Mouse (Mus musculus) layer of hippocampus, adult 2 months (tissue): Measurements from ENCODE around the gene Gm2310. TPM values are rescaled to one million over a fixed set of nuclear protein-coding genes. Genes with fewer than 3 reads are reported as not detected.
"Not testable (repeated sequence)": the region's sequence is repeated elsewhere in the genome, so short reads cannot be mapped to it uniquely, and the experiment has no call there.

Experiments used
- DNase-seq, 2 experiments: peaks; one replicate each; pipeline ENCODE4 v3.0.0; 2022; ENCODE audit warnings: low spot score in 2 of 2
- H3K27ac ChIP-seq: fragments of 200-600 bp; 2 replicates; pipeline ENCODE4 v1.8.1; 2022
- H3K4me3 ChIP-seq: fragments of 200-600 bp; 2 replicates; pipeline ENCODE4 v1.8.1; 2022; ENCODE audit warnings: mild to moderate bottlenecking
- CTCF ChIP-seq: fragments of 200-600 bp; conservative IDR thresholded peaks from 2 replicates; pipeline ENCODE4 v1.8.1; 2022; ENCODE audit warnings: antibody characterized with exemption, mild to moderate bottlenecking, moderate library complexity
- long read RNA-seq, 2 experiments: library from polyadenylated mRNA; stranded (forward); transcript quantifications; one replicate each; pipeline ENCODE4 v2.0.0; 2021; ENCODE audit warnings: borderline mapping rate in 2 of 2
- total RNA-seq, 2 experiments: library from RNA; stranded (reverse); gene quantifications; 2 replicates each; pipeline ENCODE4 v1.2.3; 2021

The Gm2310 gene
- total RNA-seq = not detected
- long read RNA-seq, experiment 1 = 0 reads
- long read RNA-seq, experiment 2 = 0 reads

DNA sequence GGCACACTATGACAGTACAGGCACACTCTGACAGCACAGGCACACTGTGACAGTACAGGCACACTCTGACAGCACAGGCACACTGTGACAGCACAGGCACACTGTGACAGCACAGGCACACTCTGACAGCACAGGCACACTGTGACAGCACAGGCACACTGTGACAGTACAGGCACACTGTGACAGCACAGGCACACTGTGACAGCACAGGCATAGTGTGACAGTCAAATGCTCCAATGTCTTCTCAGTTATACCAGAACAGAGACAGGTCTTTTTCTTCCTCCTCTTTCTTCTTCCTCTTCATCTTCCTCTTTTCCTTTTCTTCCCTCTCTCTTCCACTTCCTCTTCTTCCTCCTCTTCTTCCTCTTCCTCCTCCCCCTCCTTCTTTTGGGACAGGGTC lies at the start of gene Gm2310:
Gm2310 (minus strand) TSS at position 101 of the 400 bp plus-strand sequence.
- DNase-seq, H3K4me3 ChIP-seq, H3K27ac ChIP-seq: not testable (repeated sequence)

DNA sequence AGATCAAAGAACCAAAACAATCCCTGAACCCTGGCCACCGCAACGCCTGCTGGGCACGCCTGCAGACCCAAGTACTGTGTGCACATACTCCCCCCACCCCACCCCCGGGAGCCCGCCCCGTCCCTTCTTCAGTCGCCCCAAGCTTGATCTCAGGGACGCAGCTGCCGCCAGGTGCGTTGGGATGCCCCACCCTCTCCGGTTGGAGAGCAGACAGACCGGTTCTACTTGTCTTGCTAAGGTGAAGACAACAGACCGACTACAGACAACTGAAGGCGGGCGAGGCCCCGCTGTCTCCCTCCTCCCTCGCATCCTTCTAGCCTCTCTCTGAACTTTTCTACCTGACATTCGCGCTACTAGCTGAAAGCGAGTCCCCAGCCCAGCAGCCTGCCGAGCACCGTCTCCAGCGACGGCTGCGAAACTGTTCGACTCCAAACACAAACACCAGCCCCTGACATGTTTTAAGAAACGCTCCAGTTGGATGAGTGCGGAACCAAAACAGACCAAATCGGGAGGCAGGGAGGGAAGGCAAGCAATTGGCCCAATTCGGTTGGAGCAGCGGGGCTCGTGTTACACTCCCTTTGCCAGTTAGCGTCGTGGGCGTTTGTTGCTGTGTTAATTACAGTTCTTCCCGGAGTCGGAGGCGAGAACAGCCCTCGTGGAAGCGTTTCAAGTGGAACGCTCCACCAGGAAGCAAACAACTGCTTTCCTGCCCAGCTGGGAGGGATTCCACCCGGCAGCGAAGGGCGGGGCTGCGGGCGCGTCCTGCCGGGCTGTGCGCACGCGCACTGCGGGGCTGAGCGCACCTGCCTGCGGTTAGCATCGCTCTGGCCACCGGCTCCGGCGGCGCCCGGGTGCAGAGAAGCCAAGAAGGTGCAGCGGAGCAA lies 49.1 kb upstream of the Gm2310 start:
- TF ChIP-seq CTCF = no peak
- DNase-seq = peak; percentile 81 to 92
- Histone ChIP-seq H3K27ac (peak overlapping the region; percentile 19; the same call in 1 of the 2 replicates), H3K4me3 (peak overlapping the region; percentile 55)

DNA sequence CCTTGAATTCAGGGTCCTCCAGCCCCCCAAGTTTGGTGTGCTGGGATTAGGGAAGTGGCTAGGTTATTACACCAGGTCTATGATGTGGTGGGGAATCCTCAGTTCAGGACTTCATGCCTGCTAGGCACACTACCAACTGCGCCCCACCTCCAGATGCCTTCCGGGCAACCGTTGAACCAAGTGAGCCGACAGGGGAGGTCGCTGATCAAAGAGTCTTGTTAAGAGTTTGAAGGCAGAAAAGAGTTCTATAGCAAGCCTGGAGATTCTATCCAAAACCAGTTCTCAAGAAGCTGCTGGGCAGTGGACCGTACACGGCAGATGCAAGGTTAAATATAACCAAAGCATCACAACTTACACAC lies 48.5 kb upstream of the Gm2310 start:
- Histone ChIP-seq H3K4me3 (peak overlapping the region; percentile 55), H3K27ac (no peak overlapping the region)
- no peak for TF ChIP-seq CTCF
- no peak for DNase-seq

DNA sequence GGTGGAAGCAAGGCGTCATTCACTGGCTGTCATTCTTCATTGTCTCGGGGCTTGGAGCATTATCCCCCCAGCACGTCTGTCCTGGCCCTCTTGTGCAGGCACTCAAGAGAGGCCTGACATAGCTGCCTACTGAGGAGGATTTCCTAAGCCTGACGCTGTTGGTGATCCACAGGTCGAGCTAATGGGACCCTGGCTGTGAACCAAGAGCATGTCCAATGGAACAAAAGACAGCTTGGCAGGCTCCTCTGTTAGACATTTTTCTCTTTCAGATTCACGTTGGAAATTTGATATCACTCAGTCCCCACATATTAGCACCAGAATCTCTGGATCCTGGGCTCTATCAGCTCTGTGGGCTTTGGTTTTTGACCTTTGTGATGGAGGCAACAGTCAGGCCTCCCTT lies 45.7 kb upstream of the Gm2310 start:
- H3K27ac ChIP-seq = no peak overlapping the region
- TF ChIP-seq CTCF = no peak
- DNase-seq = no peak
- H3K4me3 ChIP-seq = no peak overlapping the region

DNA sequence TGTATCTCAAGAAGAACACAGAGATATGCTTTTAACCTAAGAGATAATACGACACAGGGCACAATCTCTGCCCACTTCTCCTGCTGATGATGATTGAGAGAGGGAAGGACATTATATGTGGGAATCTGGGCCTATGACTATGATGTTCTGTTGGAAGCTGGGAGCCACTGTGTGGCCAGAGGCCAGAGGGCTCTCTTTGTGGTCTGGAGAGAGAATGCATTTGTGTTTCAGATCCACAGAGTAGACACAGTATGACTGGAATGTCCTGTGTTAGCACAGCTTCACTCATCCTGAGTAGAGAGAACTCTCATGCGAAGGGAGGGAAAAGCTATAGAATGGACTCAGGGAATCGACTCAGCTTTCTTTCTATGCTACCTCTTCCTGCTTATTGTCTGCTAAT lies 44.6 kb upstream of the Gm2310 start:
- H3K27ac ChIP-seq = no peak overlapping the region
- no peak for TF ChIP-seq CTCF
- H3K4me3 ChIP-seq = no peak overlapping the region
- DNase-seq = no peak

DNA sequence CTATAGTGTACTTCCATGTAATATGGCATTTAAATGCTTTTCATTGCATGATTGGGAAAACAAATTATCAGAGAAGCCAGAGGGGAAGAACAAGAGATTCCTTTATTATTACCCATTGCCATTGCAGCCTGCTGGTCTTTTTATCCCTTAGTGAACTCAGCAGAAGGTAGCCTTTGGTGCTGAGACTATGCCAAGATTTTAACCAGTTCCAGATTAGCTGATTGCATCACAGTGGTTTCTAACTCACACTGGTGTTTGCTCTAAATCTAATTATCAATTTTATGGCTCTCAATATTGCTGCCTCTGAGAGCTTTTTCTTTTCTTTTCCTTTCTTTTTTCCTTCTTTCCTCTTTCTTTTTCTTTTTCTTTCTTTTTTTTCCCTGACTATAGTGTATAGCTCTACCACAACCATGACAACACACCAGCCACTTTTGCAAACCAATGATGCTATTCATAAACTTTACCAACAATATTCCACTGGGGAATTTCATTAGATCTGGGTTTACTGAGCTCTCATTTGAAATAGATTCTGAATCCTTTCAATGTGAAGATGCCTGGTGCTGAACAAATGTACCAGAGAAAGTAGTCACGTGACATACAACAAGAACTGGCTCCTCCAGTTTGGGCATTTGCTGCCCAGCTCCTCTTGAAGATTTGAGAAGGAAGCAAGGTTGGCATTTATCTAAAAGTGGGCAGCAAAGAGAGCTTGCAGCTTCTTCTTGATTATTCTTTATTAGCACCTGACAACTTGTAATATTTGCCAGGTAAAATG lies 43.9 kb upstream of the Gm2310 start:
- no peak for TF ChIP-seq CTCF
- no peak for DNase-seq
- Histone ChIP-seq H3K27ac (no peak overlapping the region), H3K4me3 (no peak overlapping the region)

DNA sequence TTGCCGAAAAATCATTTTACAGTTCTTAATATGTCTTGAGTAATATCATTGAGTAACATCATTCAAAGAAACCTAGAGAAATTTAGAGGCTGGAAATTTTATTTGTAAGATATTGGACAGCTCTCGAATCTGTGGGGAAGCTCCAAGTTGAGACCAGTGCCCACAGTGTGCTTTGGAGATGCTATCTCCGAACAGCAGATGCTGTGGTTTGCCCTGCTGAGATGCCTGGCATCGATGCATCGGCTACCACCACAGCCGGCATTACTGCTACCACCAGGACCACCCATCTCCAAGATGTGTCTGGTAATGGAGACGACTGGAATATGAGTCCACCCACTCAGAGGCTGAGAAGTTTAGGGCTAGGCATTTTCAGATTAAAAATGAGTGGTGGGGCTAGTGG lies 43.0 kb upstream of the Gm2310 start:
- no peak for DNase-seq
- no peak overlapping the region for H3K27ac ChIP-seq
- H3K4me3 ChIP-seq = no peak overlapping the region
- TF ChIP-seq CTCF = no peak

DNA sequence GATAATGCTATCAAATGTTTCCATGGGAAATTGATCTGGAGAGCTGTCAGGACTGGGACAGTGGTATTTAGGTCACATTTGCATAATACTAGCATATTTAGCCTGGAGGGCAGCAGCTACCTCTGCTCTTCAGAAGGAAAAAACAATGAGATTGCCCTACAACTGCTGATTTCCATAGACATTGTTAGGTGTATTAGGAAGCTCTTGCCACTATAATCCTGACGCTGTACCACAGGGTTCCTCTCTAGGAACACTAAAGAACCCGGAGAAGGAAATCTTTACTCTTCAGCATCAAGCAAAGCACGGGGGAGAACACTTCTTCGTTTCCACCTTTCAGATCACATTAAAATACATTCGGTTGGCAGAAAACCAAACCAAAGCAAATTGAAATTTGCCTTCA lies 11.4 kb upstream of the Gm2310 start:
- DNase-seq = no peak
- no peak overlapping the region for H3K4me3 ChIP-seq
- no peak for TF ChIP-seq CTCF
- H3K27ac ChIP-seq = no peak overlapping the region

DNA sequence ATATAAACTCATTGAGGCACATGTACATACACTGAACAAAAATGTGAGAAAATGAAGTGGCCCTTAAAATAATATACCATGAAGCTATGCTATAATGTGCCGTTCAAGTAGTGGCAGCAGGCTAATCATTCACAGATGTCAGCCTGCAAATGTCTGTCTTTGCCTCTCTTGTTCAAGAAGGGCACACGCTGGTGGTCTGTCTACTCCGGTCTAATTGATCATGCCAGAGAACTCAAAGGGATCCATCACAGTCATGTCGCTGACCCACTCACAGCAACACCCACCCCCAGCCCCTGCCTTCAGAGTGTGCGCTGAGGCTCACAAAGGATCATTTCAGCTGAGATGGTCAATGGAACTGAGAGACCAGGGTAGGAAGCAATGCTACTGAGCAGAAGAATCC lies 6.8 kb downstream of the Gm2310 start:
- Histone ChIP-seq H3K27ac (no peak overlapping the region), H3K4me3 (no peak overlapping the region)
- TF ChIP-seq CTCF = no peak
- no peak for DNase-seq

DNA sequence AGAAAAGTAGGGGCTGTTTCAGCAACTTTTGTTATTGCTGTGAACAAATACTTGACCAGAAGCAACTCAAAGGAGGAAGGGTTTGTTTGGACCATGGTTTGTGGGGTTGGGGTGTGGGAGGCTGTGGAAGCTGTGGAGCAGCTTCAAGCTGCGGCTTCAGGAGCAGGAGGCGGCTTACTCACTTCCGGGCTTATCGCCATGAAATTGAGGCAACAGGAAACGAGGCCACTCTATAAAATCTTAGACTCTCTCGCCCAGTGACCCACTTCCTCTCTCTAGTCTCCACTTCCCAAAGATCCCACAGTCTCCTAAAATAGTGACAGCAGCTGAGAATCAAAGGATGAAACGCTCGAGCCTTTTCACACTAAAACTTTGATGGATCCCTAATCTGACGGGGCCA lies 7.9 kb downstream of the Gm2310 start:
- DNase-seq = no peak
- H3K27ac ChIP-seq = no peak overlapping the region
- H3K4me3 ChIP-seq = no peak overlapping the region
- no peak for TF ChIP-seq CTCF

DNA sequence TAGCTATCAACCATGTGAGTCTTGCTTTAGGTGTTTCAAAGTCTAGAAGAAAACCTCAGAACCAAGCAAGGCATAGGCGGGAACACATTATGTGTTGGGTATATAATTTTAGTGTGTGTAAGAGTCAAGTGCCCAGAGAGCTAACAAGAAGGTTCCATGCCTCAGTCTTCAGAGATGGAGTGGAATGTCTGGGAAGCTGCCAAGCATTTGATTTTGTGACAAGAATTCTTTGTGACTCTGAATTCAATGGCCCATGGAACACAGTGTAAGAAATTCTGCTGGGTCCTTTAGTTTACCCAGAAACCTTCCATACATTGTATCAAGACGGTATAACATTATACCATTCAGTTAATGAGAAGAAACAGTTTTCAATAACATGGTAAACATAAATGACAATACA lies 17.3 kb downstream of the Gm2310 start:
- no peak overlapping the region for H3K27ac ChIP-seq
- TF ChIP-seq CTCF = no peak
- DNase-seq = no peak
- no peak overlapping the region for H3K4me3 ChIP-seq

DNA sequence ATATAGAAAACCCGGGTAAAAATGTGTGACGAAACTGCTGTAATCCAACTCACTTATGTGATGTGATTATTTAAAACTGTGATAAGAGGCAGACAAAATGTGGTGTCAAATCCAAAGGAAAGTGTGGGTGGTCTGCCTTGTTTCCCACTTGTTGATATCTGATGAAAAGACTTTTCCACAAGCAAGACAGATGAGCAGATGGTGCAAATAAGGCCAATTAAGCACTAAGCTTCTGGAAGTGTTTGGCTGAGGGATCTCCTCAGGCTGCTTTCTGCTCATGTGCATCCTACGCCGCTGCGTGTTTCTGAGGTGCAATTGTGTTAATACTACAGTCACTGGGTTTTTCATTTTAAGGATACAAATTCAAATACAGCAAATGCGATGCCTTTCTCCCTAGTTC lies 34.5 kb downstream of the Gm2310 start:
- peak in 1 of 2 experiments; percentile 46 for DNase-seq
- TF ChIP-seq CTCF = peak; percentile 50
- Histone ChIP-seq H3K27ac (no peak overlapping the region), H3K4me3 (no peak overlapping the region)

DNA sequence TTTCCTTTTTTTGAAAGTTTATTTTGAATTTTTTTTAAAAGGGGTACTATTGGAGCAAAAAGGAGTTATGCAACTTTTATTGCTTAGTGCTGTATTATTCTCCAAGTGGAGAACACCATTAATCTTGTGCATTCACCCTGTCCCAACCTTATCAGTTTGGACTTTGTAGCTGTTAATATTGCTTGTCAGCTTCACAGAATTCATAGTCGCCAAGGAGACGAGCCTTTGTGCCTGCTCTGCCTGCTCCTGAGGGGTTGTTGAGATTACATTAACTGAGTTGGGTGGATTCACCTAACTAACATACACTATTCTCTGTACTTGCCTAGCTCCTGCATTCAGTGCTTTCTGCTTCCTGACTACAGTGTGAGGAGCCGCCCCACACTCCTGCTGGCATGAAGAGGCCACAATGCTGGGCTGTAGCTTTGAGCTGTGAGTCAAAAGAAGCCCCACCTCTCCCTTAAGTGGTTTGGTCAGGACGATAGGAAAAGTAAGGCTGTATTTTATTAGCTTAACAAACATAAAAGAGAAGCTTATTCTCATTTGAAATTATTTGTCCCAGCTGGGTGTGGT lies 50.7 kb downstream of the Gm2310 start:
- no peak for TF ChIP-seq CTCF
- DNase-seq = no peak
- H3K4me3 ChIP-seq = no peak overlapping the region
- no peak overlapping the region for H3K27ac ChIP-seq

Other genes starting within 250 kb of the Gm2310 start
- gene Nipbl, start 75.5 kb downstream of the Gm2310 start, total RNA-seq = 10 to 100 TPM; 32.9 to 35.0 TPM
- 100 to 1,000 TPM; 388 to 405 TPM for gene Slc1a3, start 190.8 kb upstream of the Gm2310 start, total RNA-seq